Mouse (Mus musculus) adrenal gland, adult (tissue): ENCODE results near the gene Sept10.
A peak's percentile ranks its signal among the peaks of the same experiment; 100 is the strongest.

ENCODE experiments used
- DNase-seq, 2 experiments: peaks; one replicate each; pipeline ENCODE4 v3.0.0; 2022 to 2023; ENCODE audit warnings: low spot score in 1 of 2; ENCODE audit not compliant: inconsistent age in 2 of 2

Sept10 gene

GRCm38 (mm10) chr10:59221473-59222270 is at the start of gene Sept10, which contains the start of gene Sowahc:
Gene Sept10 (minus strand): TSS chr10:59221847.
Gene Sowahc (plus strand): TSS chr10:59221953.
- peak; percentile 99 to 100 for DNase-seq

- no peak for DNase-seq
Observed at GRCm38 (mm10) chr10:59268754-59269153, 47.1 kb upstream of the Sept10 start.

- no peak for DNase-seq
Observed at GRCm38 (mm10) chr10:59268109-59268508, 46.5 kb upstream of the Sept10 start.

GRCm38 (mm10) chr10:59267275-59267674 is 45.6 kb upstream of the Sept10 start:
- peak; percentile 21 to 72 for DNase-seq

GRCm38 (mm10) chr10:59266097-59266496 is 44.5 kb upstream of the Sept10 start:
- DNase-seq, result peak; percentile 89 to 95

- DNase-seq, result peak in 1 of 2 experiments; percentile 22
Observed at GRCm38 (mm10) chr10:59265674-59266073, 44.0 kb upstream of the Sept10 start.

GRCm38 (mm10) chr10:59265067-59265466 is 43.4 kb upstream of the Sept10 start:
- no peak for DNase-seq

- DNase-seq, result no peak
Observed at GRCm38 (mm10) chr10:59262979-59263378, 41.3 kb upstream of the Sept10 start.

GRCm38 (mm10) chr10:59262021-59262420 is 40.4 kb upstream of the Sept10 start:
- no peak for DNase-seq

- DNase-seq, result peak in 1 of 2 experiments; percentile 64
Observed at GRCm38 (mm10) chr10:59261603-59262002, 40.0 kb upstream of the Sept10 start.

- DNase-seq, result no peak
Observed at GRCm38 (mm10) chr10:59259572-59259971, 37.9 kb upstream of the Sept10 start.

- no peak for DNase-seq
Observed at GRCm38 (mm10) chr10:59256533-59256932, 34.9 kb upstream of the Sept10 start.

GRCm38 (mm10) chr10:59253541-59254079 is 32.0 kb upstream of the Sept10 start:
- no peak for DNase-seq

GRCm38 (mm10) chr10:59252396-59252795 is 30.7 kb upstream of the Sept10 start:
- no peak for DNase-seq

GRCm38 (mm10) chr10:59251980-59252379 is 30.3 kb upstream of the Sept10 start:
- DNase-seq, result no peak

GRCm38 (mm10) chr10:59250679-59251078 is 29.0 kb upstream of the Sept10 start:
- no peak for DNase-seq

- DNase-seq, result no peak
Observed at GRCm38 (mm10) chr10:59249531-59249930, 27.9 kb upstream of the Sept10 start.

- DNase-seq, result peak; percentile 73 to 89
Observed at GRCm38 (mm10) chr10:59241141-59241541, 19.5 kb upstream of the Sept10 start.

- DNase-seq, result peak; percentile 34 to 60
Observed at GRCm38 (mm10) chr10:59237757-59238156, 16.1 kb upstream of the Sept10 start.

- DNase-seq, result peak; percentile 72 to 88
Observed at GRCm38 (mm10) chr10:59236486-59236885, 14.8 kb upstream of the Sept10 start.

GRCm38 (mm10) chr10:59235847-59236246 is 14.2 kb upstream of the Sept10 start:
- peak in 1 of 2 experiments; percentile 63 for DNase-seq

GRCm38 (mm10) chr10:59235227-59235626 is 13.6 kb upstream of the Sept10 start:
- DNase-seq, result no peak
